Mouse (Mus musculus) midbrain, embryonic 14.5 days (tissue): ENCODE data around the gene Arl8a. TPM values are rescaled to one million over a fixed set of nuclear protein-coding genes. Genes with fewer than 3 reads are reported as not detected.

Source experiments
- ATAC-seq: fragments of 200-750 bp; cut with Nextera tagmentation; 2 replicates; pipeline ENCODE4 v1.8.0; 2017; ENCODE audit warnings: moderate number of reproducible peaks, moderate library complexity; ENCODE audit not compliant: low FRiP score, low TSS enrichment
- DNase-seq: peaks from one replicate; pipeline ENCODE4 v3.0.0-alpha.2; 2015
- H3K27ac ChIP-seq: fragments of 300-500 bp; sonication (generic); replicated peaks from 2 replicates; pipeline ENCODE4 v1.5.1; 2014; ENCODE audit warnings: mild to moderate bottlenecking, low read depth, low read length, moderate library complexity
- H3K27me3 ChIP-seq: fragments of 300-500 bp; sonication (generic); 2 replicates; pipeline ENCODE4 v1.6.1; 2014; ENCODE audit warnings: low read length, control low read depth, mixed read lengths; ENCODE audit not compliant: control insufficient read depth, insufficient read depth
- H3K36me3 ChIP-seq: fragments of 300-500 bp; sonication (generic); 2 replicates; pipeline ENCODE4 v1.6.1; 2014; ENCODE audit warnings: low read length, control low read depth; ENCODE audit not compliant: control insufficient read depth, insufficient read depth
- H3K4me1 ChIP-seq: fragments of 300-500 bp; sonication (generic); 2 replicates; pipeline ENCODE4 v1.6.1; 2014; ENCODE audit warnings: mild to moderate bottlenecking, antibody characterized with exemption, low read length, control low read depth; ENCODE audit not compliant: control insufficient read depth, insufficient read depth
- H3K4me2 ChIP-seq: fragments of 300-500 bp; sonication (generic); 2 replicates; pipeline ENCODE4 v1.6.1; 2014; ENCODE audit warnings: mild to moderate bottlenecking, low read length, moderate library complexity
- H3K4me3 ChIP-seq: fragments of 300-500 bp; sonication (generic); replicated peaks from 2 replicates; pipeline ENCODE4 v1.5.1; 2014; ENCODE audit warnings: low read depth, low read length
- H3K9ac ChIP-seq: fragments of 300-500 bp; sonication (generic); replicated peaks from 2 replicates; pipeline ENCODE4 v1.6.1; 2014; ENCODE audit warnings: mild to moderate bottlenecking, low read length, moderate library complexity
- H3K9me3 ChIP-seq: fragments of 300-500 bp; sonication (generic); 2 replicates; pipeline ENCODE4 v1.6.1; 2016; ENCODE audit warnings: low read length, control low read depth, mixed read lengths; ENCODE audit not compliant: control insufficient read depth
- WGBS: fragments of 180-500 bp; shearing (Covaris S2); extraction: QIAGEN DNeasy Blood & Tissue Kit; methylation state at CpG from one replicate; pipeline ENCODE4 v1.1.7; 2014; 5-methylcytosine and 5-hydroxymethylcytosine counted together
- polyA plus RNA-seq: library from polyadenylated mRNA; unstranded; fragments of >200 nt; fragmentation: Nextera tagmentation; extraction: Ambion mirVana; gene quantifications from 2 replicates; pipeline ENCODE4 v1.2.1, GENCODE M21; 2014

The Arl8a gene
- polyA plus RNA-seq, 1 experiment from 2014 or later = 322 TPM

GRCm38 (mm10) chr1:135130376-135131018 is 16.1 kb upstream of the Arl8a start:
- no peaks in the 10 kb centered on the region for H3K4me1 ChIP-seq
- H3K4me2 ChIP-seq = no peak overlapping the region
- H3K27me3 ChIP-seq = no peaks in the 10 kb centered on the region
- H3K27ac ChIP-seq = no peak overlapping the region
- no peaks in the 10 kb centered on the region for H3K9me3 ChIP-seq
- H3K9ac ChIP-seq = no peak overlapping the region
- no peak overlapping the region for H3K4me3 ChIP-seq
- DNase-seq (no peak), ATAC-seq (no peak)
- WGBS = 77% methylated on average over 2 of the region's 2 CpGs
- no peaks in the 10 kb centered on the region for H3K36me3 ChIP-seq

- WGBS = 57% methylated on average over 6 of the region's 6 CpGs
- ATAC-seq = no peak
These were observed 15.6 kb upstream of the Arl8a start for GRCm38 (mm10) chr1:135131034-135131433.

GRCm38 (mm10) chr1:135131560-135131959 is 15.1 kb upstream of the Arl8a start:
- 71% methylated on average over 8 of the region's 8 CpGs for WGBS
- no peaks in the 10 kb centered on the region for H3K4me1 ChIP-seq
- no peaks in the 10 kb centered on the region for H3K36me3 ChIP-seq
- H3K4me2 ChIP-seq = no peak overlapping the region
- no peak overlapping the region for H3K4me3 ChIP-seq
- H3K9me3 ChIP-seq = no peaks in the 10 kb centered on the region
- no peaks in the 10 kb centered on the region for H3K27me3 ChIP-seq
- no peak overlapping the region for H3K27ac ChIP-seq
- H3K9ac ChIP-seq = no peak overlapping the region
- no peak for DNase-seq
- ATAC-seq = no peak

More at GRCm38 (mm10) chr1:135131034-135131433, 15.6 kb upstream of the Arl8a start:
- Histone ChIP-seq H3K4me2 (no peak overlapping the region), H3K9ac (no peak overlapping the region), H3K4me1 (no peaks in the 10 kb centered on the region), H3K36me3 (no peaks in the 10 kb centered on the region), H3K4me3 (no peak overlapping the region), H3K27ac (no peak overlapping the region), H3K9me3 (no peaks in the 10 kb centered on the region), H3K27me3 (no peaks in the 10 kb centered on the region)
- no peak for DNase-seq

- no peak within 1 kb of the TSS for H3K9ac ChIP-seq
- WGBS = 44% methylated on average over 10 of the region's 10 CpGs
- no peaks in the 10 kb centered on the region for H3K9me3 ChIP-seq
- ATAC-seq (no peak), DNase-seq (peak; percentile 50)
- no peaks in the 10 kb centered on the region for H3K4me1 ChIP-seq
- H3K4me2 ChIP-seq = no peak within 1 kb of the TSS
- H3K27ac ChIP-seq = no peak within 1 kb of the TSS
- H3K27me3 ChIP-seq = no peaks in the 10 kb centered on the region
- no peak within 1 kb of the TSS for H3K4me3 ChIP-seq
- H3K36me3 ChIP-seq = no peaks in the 10 kb centered on the region
These were observed 14.2 kb upstream of the Arl8a start, which contains the start of gene Ptpn7 for GRCm38 (mm10) chr1:135132473-135132872. Gene Ptpn7, plus strand, starts transcription at chr1:135132700.

GRCm38 (mm10) chr1:135132893-135133369 is 13.7 kb upstream of the Arl8a start:
- no peak overlapping the region for H3K4me2 ChIP-seq
- ATAC-seq (no peak), DNase-seq (no peak)
- WGBS = 93% methylated on average over 9 of the region's 9 CpGs
- H3K27ac ChIP-seq = no peak overlapping the region
- no peaks in the 10 kb centered on the region for H3K9me3 ChIP-seq
- H3K4me3 ChIP-seq = no peak overlapping the region
- H3K9ac ChIP-seq = no peak overlapping the region
- no peaks in the 10 kb centered on the region for H3K4me1 ChIP-seq
- H3K36me3 ChIP-seq = no peaks in the 10 kb centered on the region
- H3K27me3 ChIP-seq = no peaks in the 10 kb centered on the region

GRCm38 (mm10) chr1:135133678-135134435 is 12.8 kb upstream of the Arl8a start:
- WGBS = 87% methylated on average over 10 of the region's 10 CpGs
- H3K4me3 ChIP-seq = no peak overlapping the region
- ATAC-seq = no peak
- H3K4me1 ChIP-seq = no peaks in the 10 kb centered on the region
- no peaks in the 10 kb centered on the region for H3K9me3 ChIP-seq
- no peak overlapping the region for H3K27ac ChIP-seq
- H3K9ac ChIP-seq = no peak overlapping the region
- no peak overlapping the region for H3K4me2 ChIP-seq
- H3K27me3 ChIP-seq = no peaks in the 10 kb centered on the region
- no peaks in the 10 kb centered on the region for H3K36me3 ChIP-seq
- DNase-seq = no peak

GRCm38 (mm10) chr1:135135111-135135787 is 11.4 kb upstream of the Arl8a start:
- Histone ChIP-seq H3K36me3 (no peaks in the 10 kb centered on the region), H3K27me3 (no peaks in the 10 kb centered on the region), H3K4me1 (no peaks in the 10 kb centered on the region), H3K4me3 (no peak overlapping the region), H3K9ac (no peak overlapping the region), H3K4me2 (no peak overlapping the region), H3K9me3 (no peaks in the 10 kb centered on the region), H3K27ac (no peak overlapping the region)
- ATAC-seq (no peak), DNase-seq (no peak)
- WGBS = 92% methylated on average over 8 of the region's 8 CpGs

GRCm38 (mm10) chr1:135136500-135136899 is 10.1 kb upstream of the Arl8a start:
- ATAC-seq = no peak; the same call in 1 of the 2 replicates

More at GRCm38 (mm10) chr1:135136500-135136899, 10.1 kb upstream of the Arl8a start:
- Histone ChIP-seq H3K4me1 (no peaks in the 10 kb centered on the region), H3K27me3 (no peaks in the 10 kb centered on the region), H3K4me2 (no peak overlapping the region), H3K9ac (no peak overlapping the region), H3K4me3 (no peak overlapping the region), H3K9me3 (no peaks in the 10 kb centered on the region), H3K27ac (no peak overlapping the region), H3K36me3 (no peaks in the 10 kb centered on the region)
- 6% methylated on average over 1 of the region's 1 CpGs for WGBS
- peak; percentile 88 for DNase-seq
